Mouse (Mus musculus) CH12.LX (cell line): Measurements from ENCODE around the gene H2-T24. TPM values are rescaled to one million over a fixed set of nuclear protein-coding genes. Genes with fewer than 3 reads are reported as not detected.

ENCODE experiments used
- DNase-seq: peaks from one replicate; pipeline ENCODE4 v3.0.0-alpha.2; 2013; ENCODE audit errors: extremely low read depth
- H3K27ac ChIP-seq: 2 replicates; pipeline ENCODE4 v1.5.1; 2012; ENCODE audit warnings: low read depth, mild to moderate bottlenecking, control low read depth, moderate library complexity; ENCODE audit not compliant: insufficient read depth
- H3K27me3 ChIP-seq: replicated peaks from 2 replicates; pipeline ENCODE3; 2012; ENCODE audit warnings: inconsistent platforms
- H3K36me3 ChIP-seq, 2 experiments: replicated peaks in 1 of 2; 2 replicates each; pipeline versions ENCODE3 to v1.6.1; 2012; ENCODE audit warnings: inconsistent platforms in 1 of 2, low read length in 1 of 2, mild to moderate bottlenecking in 1 of 2, mixed read lengths in 1 of 2, moderate library complexity in 1 of 2; ENCODE audit not compliant: control insufficient read depth in 1 of 2, insufficient read depth in 1 of 2
- H3K4me1 ChIP-seq, 2 experiments: 2 replicates each; pipeline ENCODE4 v1.6.1; 2012; ENCODE audit warnings: inconsistent platforms in 1 of 2, moderate library complexity in 1 of 2; ENCODE audit not compliant: insufficient read depth in 2 of 2, control insufficient read depth in 1 of 2
- H3K4me2 ChIP-seq: 2 replicates; pipeline ENCODE4 v1.6.1; 2012; ENCODE audit warnings: low read depth, mild to moderate bottlenecking, control low read depth; ENCODE audit not compliant: poor library complexity, insufficient read depth, severe bottlenecking
- H3K4me3 ChIP-seq, 3 experiments: fragments of 150-350 bp in 1 of 3; sonication (generic) in 1 of 3; replicated peaks in 1 of 3; 2 replicates each; pipeline versions ENCODE3 to v1.5.1; 2011 to 2012; ENCODE audit warnings: low read depth in 2 of 3, low read length in 2 of 3, mild to moderate bottlenecking in 2 of 3, moderate library complexity in 2 of 3, control low read depth in 1 of 3, improper control_type of control experiment in 1 of 3, inconsistent platforms in 1 of 3, mixed read lengths in 1 of 3; ENCODE audit not compliant: poor library complexity in 1 of 3
- H3K79me2 ChIP-seq: replicated peaks from 2 replicates; pipeline ENCODE4 v1.6.1; 2012; ENCODE audit warnings: mild to moderate bottlenecking, moderate library complexity; ENCODE audit not compliant: control insufficient read depth, poor library complexity, insufficient read depth, severe bottlenecking; ENCODE audit errors: extremely low read depth
- H3K9ac ChIP-seq: 2 replicates; pipeline ENCODE4 v1.6.1; 2012; ENCODE audit warnings: low read depth, mild to moderate bottlenecking, control low read depth, moderate library complexity; ENCODE audit not compliant: insufficient read depth
- H3K9me3 ChIP-seq: replicated peaks from 2 replicates; pipeline ENCODE3; 2012; ENCODE audit warnings: low read length, inconsistent platforms, mixed read lengths
- BHLHE40 ChIP-seq: IDR thresholded peaks from 2 replicates; pipeline ENCODE4 v1.6.1; 2011; ENCODE audit warnings: mild to moderate bottlenecking, low read depth, low read length, improper control_type of control experiment
- CHD1 ChIP-seq: IDR thresholded peaks from 2 replicates; pipeline ENCODE4 v1.6.1; 2012; ENCODE audit warnings: low read depth, low read length, improper control_type of control experiment, inconsistent platforms
- CTCF ChIP-seq, 2 experiments: IDR thresholded peaks in 1 of 2; conservative IDR thresholded peaks in 1 of 2; 2 replicates each; pipeline ENCODE4 v1.5.1; 2011 to 2012; ENCODE audit warnings: low read depth in 2 of 2, low read length in 2 of 2, improper control_type of control experiment in 1 of 2, inconsistent platforms in 1 of 2, mild to moderate bottlenecking in 1 of 2, moderate library complexity in 1 of 2
- ELF1 ChIP-seq: IDR thresholded peaks from 2 replicates; pipeline ENCODE4 v1.6.1; 2014; ENCODE audit warnings: low read depth, mild to moderate bottlenecking, inconsistent platforms, low read length, improper control_type of control experiment
- EP300 ChIP-seq: IDR thresholded peaks from 2 replicates; pipeline ENCODE4 v1.6.1; 2011; ENCODE audit warnings: low read length, improper control_type of control experiment
- ETS1 ChIP-seq: conservative IDR thresholded peaks from 2 replicates; pipeline ENCODE4 v1.6.1; 2012; ENCODE audit warnings: low read depth, mild to moderate bottlenecking, inconsistent platforms, low read length, improper control_type of control experiment, moderate library complexity
- GABPA ChIP-seq: IDR thresholded peaks from 2 replicates; pipeline ENCODE4 v1.6.1; 2012; ENCODE audit warnings: low read depth, low read length, improper control_type of control experiment, inconsistent platforms; ENCODE audit not compliant: insufficient replicate concordance
- HCFC1 ChIP-seq: IDR thresholded peaks from 2 replicates; pipeline ENCODE4 v1.6.1; 2012; ENCODE audit warnings: low read depth, mild to moderate bottlenecking, inconsistent platforms, low read length, improper control_type of control experiment
- IRF4 ChIP-seq: IDR thresholded peaks from 2 replicates; pipeline ENCODE4 v1.6.1; 2014; ENCODE audit warnings: low read depth, mild to moderate bottlenecking, inconsistent platforms, low read length, improper control_type of control experiment
- JUN ChIP-seq: IDR thresholded peaks from 2 replicates; pipeline ENCODE4 v1.6.1; 2011; ENCODE audit warnings: low read depth, mild to moderate bottlenecking, low read length, improper control_type of control experiment, moderate library complexity; ENCODE audit not compliant: insufficient read depth
- JUND ChIP-seq: conservative IDR thresholded peaks from 2 replicates; pipeline ENCODE4 v1.6.1; 2011; ENCODE audit warnings: low read depth, low read length, improper control_type of control experiment
- KAT2A ChIP-seq: IDR thresholded peaks from 2 replicates; pipeline ENCODE4 v1.6.1; 2012; ENCODE audit warnings: low read length, improper control_type of control experiment, inconsistent platforms; ENCODE audit not compliant: insufficient replicate concordance
- MAFK ChIP-seq: IDR thresholded peaks from 2 replicates; pipeline ENCODE4 v1.6.1; 2011; ENCODE audit warnings: low read length, improper control_type of control experiment; ENCODE audit not compliant: insufficient replicate concordance
- MAX ChIP-seq: IDR thresholded peaks from 2 replicates; pipeline ENCODE4 v1.6.1; 2011; ENCODE audit warnings: low read length, improper control_type of control experiment
- MAZ ChIP-seq: IDR thresholded peaks from 2 replicates; pipeline ENCODE4 v1.6.1; 2012; ENCODE audit warnings: low read depth, mild to moderate bottlenecking, inconsistent platforms, low read length, improper control_type of control experiment, moderate library complexity
- MEF2A ChIP-seq: IDR thresholded peaks from 2 replicates; pipeline ENCODE4 v1.6.1; 2014; ENCODE audit warnings: low read depth, mild to moderate bottlenecking, inconsistent platforms, low read length, improper control_type of control experiment, borderline replicate concordance
- MXI1 ChIP-seq: IDR thresholded peaks from 2 replicates; pipeline ENCODE4 v1.6.1; 2011; ENCODE audit warnings: mild to moderate bottlenecking, low read depth, low read length, improper control_type of control experiment
- NELFE ChIP-seq: IDR thresholded peaks from 2 replicates; pipeline ENCODE4 v1.6.1; 2011; ENCODE audit warnings: low read depth, low read length, improper control_type of control experiment
- NRF1 ChIP-seq: IDR thresholded peaks from 2 replicates; pipeline ENCODE4 v1.6.1; 2014; ENCODE audit warnings: low read depth, mild to moderate bottlenecking, inconsistent platforms, low read length, improper control_type of control experiment, moderate library complexity
- PAX5 ChIP-seq: IDR thresholded peaks from 2 replicates; pipeline ENCODE4 v1.6.1; 2012; ENCODE audit warnings: low read length, inconsistent platforms, mixed read lengths
- POLR2AphosphoS2 ChIP-seq: IDR thresholded peaks from 2 replicates; pipeline ENCODE4 v1.6.1; 2011; ENCODE audit warnings: low read depth, low read length, improper control_type of control experiment
- RAD21 ChIP-seq: IDR thresholded peaks from 2 replicates; pipeline ENCODE4 v1.6.1; 2011; ENCODE audit warnings: low read depth, mild to moderate bottlenecking, low read length, improper control_type of control experiment, moderate library complexity
- RCOR1 ChIP-seq: conservative IDR thresholded peaks from 2 replicates; pipeline ENCODE4 v1.6.1; 2012; ENCODE audit warnings: low read depth, mild to moderate bottlenecking, inconsistent platforms, low read length, improper control_type of control experiment
- SMC3 ChIP-seq: IDR thresholded peaks from 2 replicates; pipeline ENCODE4 v1.6.1; 2011; ENCODE audit warnings: low read depth, low read length, improper control_type of control experiment
- TBP ChIP-seq: conservative IDR thresholded peaks from 2 replicates; pipeline ENCODE4 v1.6.1; 2011; ENCODE audit warnings: low read depth, low read length, improper control_type of control experiment
- TCF12 ChIP-seq: IDR thresholded peaks from 2 replicates; pipeline ENCODE4 v1.6.1; 2014; ENCODE audit warnings: low read depth, mild to moderate bottlenecking, inconsistent platforms, low read length, improper control_type of control experiment
- ZMIZ1 ChIP-seq: IDR thresholded peaks from 2 replicates; pipeline ENCODE4 v1.6.1; 2012; ENCODE audit warnings: low read depth, mild to moderate bottlenecking, inconsistent platforms, low read length, improper control_type of control experiment
- ZNF384 ChIP-seq: IDR thresholded peaks from 2 replicates; pipeline ENCODE4 v1.6.1; 2012; ENCODE audit warnings: low read depth, low read length, improper control_type of control experiment, inconsistent platforms
- dilution Hi-C: fragments of 300-500 bp; cut with MboI; formaldehyde crosslinking; loops from 2 replicates; pipeline ENCODE4 v1.14.3; 2020; ENCODE audit warnings: low sequenced_read_pairs; ENCODE audit not compliant: extremely low pct_unique_long_range_greater_than_20kb, extremely low pct_ligation_motif_present
- in situ Hi-C: fragments of 300-500 bp; cut with MboI; formaldehyde crosslinking; loops from 3 replicates; pipeline ENCODE4 v1.14.3; 2019; ENCODE audit warnings: low sequenced_read_pairs, low pct_ligation_motif_present, low pct_unique_long_range_greater_than_20kb, mixed read lengths
- polyA plus RNA-seq: library from polyadenylated mRNA; unstranded; fragments of >175 nt; gene quantifications from 2 replicates; pipeline ENCODE4 v1.2.1, GENCODE M21; 2012; ENCODE audit warnings: low read depth; ENCODE audit not compliant: insufficient read length
- total RNA-seq, 2 experiments: library from RNA; depleted of rRNA; stranded (reverse); fragments of 300-350 nt in 1 of 2; fragments of >200 nt in 1 of 2; gene quantifications; 2 replicates each; pipeline ENCODE4 v1.2.3; 2012 to 2014

The H2-T24 gene
- total and polyA plus RNA-seq, 3 experiments: 7.6 to 9.8 (median 9.3) TPM

DNA sequence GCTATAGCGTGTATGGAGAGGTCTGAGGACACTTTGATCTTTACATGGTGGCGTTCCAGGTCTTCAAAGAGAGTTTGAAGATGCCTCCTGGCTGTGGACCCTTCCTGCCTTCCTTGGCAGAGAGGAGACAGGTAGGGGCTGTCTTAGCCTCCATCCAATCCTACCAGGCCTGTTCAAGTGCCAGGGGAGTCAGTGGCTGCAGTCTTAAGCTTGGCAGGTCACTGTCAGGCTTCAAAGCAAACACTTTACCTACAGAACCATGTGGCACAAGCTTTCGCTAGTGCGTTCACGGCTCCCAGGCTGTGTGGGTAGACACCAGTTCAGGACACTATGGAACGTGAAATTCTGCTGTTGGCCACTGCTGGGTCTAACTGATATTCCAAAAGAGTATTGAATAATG, 2.6 kb upstream of the H2-T24 start (continued):
- TF ChIP-seq NELFE (no peak), NRF1 (no peak)

DNA sequence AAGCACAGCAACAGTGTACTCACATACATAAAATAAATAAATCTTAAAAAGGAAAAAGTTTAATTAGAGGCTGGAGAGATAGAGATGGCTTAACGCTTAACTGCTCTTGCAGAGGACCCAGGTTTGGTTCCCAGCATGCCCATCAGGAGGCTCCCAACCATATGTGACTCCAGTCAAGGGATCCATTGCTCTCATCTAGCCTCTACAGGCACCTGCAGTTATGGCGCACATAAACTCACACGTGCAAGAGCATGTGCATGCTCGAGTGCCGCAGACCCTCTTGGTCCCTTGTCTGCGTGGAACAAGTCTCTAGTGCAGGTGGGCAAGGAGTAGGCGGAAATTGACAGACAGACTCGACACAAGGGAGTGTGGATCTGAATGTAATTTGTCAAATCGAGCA, 1.7 kb upstream of the H2-T24 start:
- in situ Hi-C loops: no loop called here
- peaks cover 11 to 41% of the 10 kb centered on the region in 2 experiments for H3K4me1 ChIP-seq
- TF ChIP-seq EP300 (no peak), ETS1 (no peak), CHD1 (no peak), POLR2AphosphoS2 (no peak), JUND (no peak), ZMIZ1 (no peak), RAD21 (no peak), PAX5 (no peak), NELFE (no peak), ZNF384 (no peak), GABPA (no peak), TBP (no peak), MXI1 (no peak), RCOR1 (no peak), JUN (no peak), NRF1 (no peak), HCFC1 (no peak), CTCF (conservative IDR thresholded peaks at IDR 0.05 in 1 of 2, IDR thresholded peaks at IDR 0.05 in 1 of 2; ENCODE audit: low read depth in 2 of 2, low read length in 2 of 2) (no peak), MAX (no peak)
- peaks cover 36% of the 10 kb centered on the region for H3K79me2 ChIP-seq
- H3K27me3 ChIP-seq: no peaks in the 10 kb centered on the region
- dilution Hi-C loops: no loop called here
- no peak overlapping the region for H3K4me3 ChIP-seq
- no peak for DNase-seq
- no peak overlapping the region for H3K9ac ChIP-seq
- no peak overlapping the region for H3K4me2 ChIP-seq
- no peak overlapping the region for H3K27ac ChIP-seq
- H3K36me3 ChIP-seq: peaks cover 8 to 40% of the 10 kb centered on the region in 2 experiments
- H3K9me3 ChIP-seq: peaks cover 12% of the 10 kb centered on the region

DNA sequence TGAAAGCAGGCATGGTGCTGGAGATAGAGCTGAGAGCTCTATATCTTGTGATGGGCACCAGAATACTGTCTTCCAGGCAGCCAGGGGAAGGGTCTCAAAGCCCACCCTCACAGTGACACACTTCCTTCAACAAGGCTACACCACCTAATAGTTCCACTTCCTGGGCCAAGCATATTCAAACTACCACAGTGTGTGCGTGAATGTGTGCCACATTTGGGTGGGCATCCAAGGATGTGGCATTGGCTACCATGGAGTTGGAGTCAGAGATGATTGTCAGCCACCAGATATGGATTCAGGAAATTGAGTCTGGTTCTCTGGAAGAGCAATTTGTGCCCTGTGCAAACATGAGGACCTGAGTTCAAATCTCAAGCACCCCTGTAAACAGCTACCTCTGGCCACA, 949 bp upstream of the H2-T24 start:
- dilution Hi-C loops: no loop called here
- no peak for DNase-seq
- in situ Hi-C loops: no loop called here
- Histone ChIP-seq H3K9me3 (peaks cover 8% of the 10 kb centered on the region), H3K27me3 (no peaks in the 10 kb centered on the region), H3K4me3 (peak overlapping the region in 2 of 3 experiments; percentile 20 to 32), H3K27ac (peak overlapping the region; percentile 94), H3K4me2 (no peak overlapping the region; the same call in 1 of the 2 replicates), H3K79me2 (peaks cover 43% of the 10 kb centered on the region), H3K4me1 (peaks cover 17 to 49% of the 10 kb centered on the region in 2 experiments), H3K36me3 (peaks cover 5 to 41% of the 10 kb centered on the region in 2 experiments), H3K9ac (peak overlapping the region; percentile 10; the same call in 1 of the 2 replicates)
- TF ChIP-seq TCF12: no peak
- TF ChIP-seq ETS1: no peak
- no peak for TF ChIP-seq IRF4
- no peak for TF ChIP-seq EP300
- no peak for TF ChIP-seq POLR2AphosphoS2
- no peak for TF ChIP-seq MAZ
- no peak for TF ChIP-seq NRF1
- TF ChIP-seq TBP: no peak
- no peak for TF ChIP-seq KAT2A
- TF ChIP-seq MEF2A: no peak
- no peak for TF ChIP-seq MXI1
- TF ChIP-seq BHLHE40: no peak
- TF ChIP-seq GABPA: no peak
- no peak for TF ChIP-seq MAFK
- TF ChIP-seq PAX5: no peak
- TF ChIP-seq CTCF (conservative IDR thresholded peaks at IDR 0.05 in 1 of 2, IDR thresholded peaks at IDR 0.05 in 1 of 2; ENCODE audit: low read depth in 2 of 2, low read length in 2 of 2): no peak
- no peak for TF ChIP-seq SMC3
- TF ChIP-seq RCOR1: no peak
- TF ChIP-seq ELF1: no peak
- no peak for TF ChIP-seq HCFC1
